Mouse (Mus musculus) C2C12 (cell line): ENCODE results near the gene Ptpro. TPM values are rescaled to one million over a fixed set of nuclear protein-coding genes. Genes with fewer than 3 reads are reported as not detected.

ENCODE experiments used
- H3K27me3 ChIP-seq: one replicate; pipeline ENCODE4 v1.6.1; 2011; ENCODE audit not compliant: control insufficient read depth, insufficient read depth, insufficient read length
- H3K36me3 ChIP-seq: one replicate; pipeline ENCODE4 v1.6.1; 2011; ENCODE audit not compliant: control insufficient read depth, insufficient read depth
- H3K4me3 ChIP-seq: one replicate; pipeline ENCODE4 v1.5.1; 2011; ENCODE audit warnings: mild to moderate bottlenecking, control low read depth; ENCODE audit not compliant: poor library complexity, insufficient read depth, severe bottlenecking
- H3K79me2 ChIP-seq: one replicate; pipeline ENCODE4 v1.6.1; 2011; ENCODE audit not compliant: control insufficient read depth, insufficient read depth
- H3K79me3 ChIP-seq: one replicate; pipeline ENCODE4 v1.6.1; 2011; ENCODE audit warnings: low read depth, control low read depth
- H3ac ChIP-seq: one replicate; pipeline ENCODE3; 2011; ENCODE audit warnings: low read depth; ENCODE audit not compliant: control insufficient read depth, insufficient read length
- CEBPB ChIP-seq: IDR thresholded peaks from one replicate; pipeline ENCODE4 v1.6.1; 2011; ENCODE audit warnings: low read depth, mild to moderate bottlenecking, control low read depth, moderate library complexity
- CTCF ChIP-seq: IDR thresholded peaks from one replicate; pipeline ENCODE4 v1.5.1; 2011; ENCODE audit not compliant: control insufficient read depth, insufficient read depth, insufficient read length
- FOSL1 ChIP-seq: IDR thresholded peaks from one replicate; pipeline ENCODE4 v1.8.0; 2011; ENCODE audit warnings: mild to moderate bottlenecking, low read length; ENCODE audit not compliant: poor library complexity, insufficient read depth, severe bottlenecking
- MAX ChIP-seq: IDR thresholded peaks from one replicate; pipeline ENCODE4 v1.6.1; 2011; ENCODE audit warnings: mild to moderate bottlenecking, control low read depth
- MYOD1 ChIP-seq: IDR thresholded peaks from one replicate; pipeline ENCODE4 v1.6.1; 2011; ENCODE audit warnings: low read depth; ENCODE audit not compliant: control insufficient read depth, insufficient read length
- MYOG ChIP-seq: IDR thresholded peaks from one replicate; pipeline ENCODE4 v1.6.1; 2011; ENCODE audit not compliant: control insufficient read depth, insufficient read length; ENCODE audit errors: extremely low read depth
- USF1 ChIP-seq: IDR thresholded peaks from one replicate; pipeline ENCODE4 v1.6.1; 2011; ENCODE audit warnings: low read depth, mild to moderate bottlenecking, control low read depth, moderate library complexity
- polyA plus RNA-seq: library from polyadenylated mRNA; unstranded; fragments of >200 nt; fragmentation: generic; extraction: Trizol; gene quantifications from one replicate; pipeline ENCODE4 v1.2.1, GENCODE M21; 2012; ENCODE audit warnings: missing spikeins

Ptpro gene
- polyA plus RNA-seq, 1 experiment: not detected

- Histone ChIP-seq H3ac (no peak overlapping the region), H3K4me3 (no peak overlapping the region), H3K79me3 (no peaks in the 10 kb centered on the region), H3K27me3 (peaks cover 7% of the 10 kb centered on the region), H3K79me2 (no peaks in the 10 kb centered on the region), H3K36me3 (no peaks in the 10 kb centered on the region)
- TF ChIP-seq MYOG: no peak
- no peak for TF ChIP-seq FOSL1
- TF ChIP-seq MYOD1: no peak
- TF ChIP-seq MAX: no peak
- TF ChIP-seq USF1: no peak
These were observed 159.8 kb downstream of the Ptpro start for GRCm38 (mm10) chr6:137411901-137412378.

DNA sequence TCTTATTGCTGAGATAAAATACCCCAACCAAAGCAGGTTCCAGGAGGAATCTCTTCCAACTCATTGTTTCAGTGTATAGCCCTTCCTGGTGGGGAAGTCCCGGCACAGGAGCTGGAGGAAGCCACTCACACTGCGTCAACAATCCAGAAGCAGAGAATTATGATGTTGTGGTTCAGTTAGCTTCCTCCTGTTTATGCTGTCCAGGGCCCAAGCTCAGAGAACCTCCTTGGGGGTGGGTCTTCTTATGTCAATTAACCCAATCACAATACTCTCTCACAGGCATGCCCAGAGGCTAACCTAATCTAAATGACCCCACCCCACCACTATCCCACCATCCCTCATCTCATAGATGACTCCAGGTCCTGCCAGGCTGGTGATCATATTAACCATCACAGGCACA lies 160.9 kb downstream of the Ptpro start:
- TF ChIP-seq CTCF (no peak), USF1 (no peak), CEBPB (no peak), MAX (no peak), MYOD1 (no peak), FOSL1 (no peak), MYOG (no peak)
- Histone ChIP-seq H3ac (no peak overlapping the region), H3K79me3 (no peaks in the 10 kb centered on the region), H3K4me3 (no peak overlapping the region), H3K36me3 (no peaks in the 10 kb centered on the region), H3K27me3 (peaks cover 7% of the 10 kb centered on the region), H3K79me2 (no peaks in the 10 kb centered on the region)

DNA sequence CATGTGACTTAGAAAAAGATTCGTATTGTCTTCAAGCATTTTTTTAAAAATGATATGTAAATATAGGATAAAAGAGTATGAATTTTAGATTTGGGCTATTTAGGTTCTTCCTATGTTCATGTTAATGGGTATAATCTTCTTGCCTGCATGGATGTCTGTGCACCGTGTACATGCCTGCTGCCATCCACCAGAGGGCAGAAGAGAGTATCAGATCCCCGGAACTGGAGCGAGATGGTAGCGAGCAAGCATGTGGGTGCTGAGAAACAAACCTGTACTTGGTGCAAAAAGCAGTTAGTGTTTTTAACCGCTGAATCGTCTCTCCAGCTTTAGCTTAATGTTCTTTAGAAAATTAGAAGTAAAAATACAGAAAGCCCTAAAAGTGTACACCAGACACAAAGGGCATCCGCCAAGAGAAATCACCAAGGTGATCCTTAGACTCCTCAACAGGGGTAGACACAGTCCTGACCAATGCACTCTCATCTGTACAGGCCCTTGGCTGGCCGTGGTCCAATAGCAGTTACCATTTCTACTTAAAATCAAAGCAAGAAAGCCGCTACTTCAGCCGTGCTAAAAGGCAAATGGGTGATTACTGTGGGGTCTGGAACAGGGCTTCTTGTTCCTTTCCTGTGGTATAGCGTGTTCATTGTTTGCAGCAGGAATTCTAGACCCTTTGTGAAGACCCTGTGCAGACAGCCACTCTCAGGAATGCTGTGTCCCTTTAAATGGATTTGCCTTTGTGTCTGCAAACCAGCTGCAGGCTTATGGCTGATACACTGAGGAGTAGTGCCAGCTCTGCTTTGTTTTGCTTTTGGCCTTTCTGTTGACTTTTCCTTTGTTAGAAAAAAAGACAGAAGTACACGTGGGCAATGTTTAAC lies 162.6 kb downstream of the Ptpro start:
- Histone ChIP-seq H3K79me3 (no peaks in the 10 kb centered on the region), H3K36me3 (no peaks in the 10 kb centered on the region), H3K79me2 (no peaks in the 10 kb centered on the region), H3K4me3 (no peak overlapping the region), H3K27me3 (peaks cover 5% of the 10 kb centered on the region), H3ac (no peak overlapping the region)
- no peak for TF ChIP-seq CEBPB
- no peak for TF ChIP-seq MYOD1
- no peak for TF ChIP-seq MAX
- no peak for TF ChIP-seq USF1
- TF ChIP-seq MYOG: no peak
- TF ChIP-seq FOSL1: no peak
- no peak for TF ChIP-seq CTCF

DNA sequence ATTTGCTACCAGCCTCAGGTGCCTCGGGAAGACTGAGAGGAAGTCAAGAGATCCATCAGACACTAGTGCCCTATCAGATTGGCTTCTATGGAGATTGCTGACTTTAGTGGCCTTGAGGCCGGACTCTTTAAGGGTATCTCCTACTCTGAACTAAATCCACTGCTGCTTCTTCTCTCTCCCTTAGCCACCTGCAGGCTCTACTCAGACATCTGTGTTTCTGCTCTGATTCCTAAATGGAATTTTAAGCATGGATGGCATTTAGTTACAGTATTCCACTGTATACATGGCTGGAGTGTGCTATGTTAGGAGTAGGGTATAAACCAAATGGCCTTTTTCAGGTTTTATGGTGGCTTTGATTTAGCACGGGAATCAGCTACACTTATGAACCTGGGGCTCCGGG lies 170.7 kb downstream of the Ptpro start:
- no peaks in the 10 kb centered on the region for H3K36me3 ChIP-seq
- H3K27me3 ChIP-seq: peaks cover 10% of the 10 kb centered on the region
- H3K79me2 ChIP-seq: no peaks in the 10 kb centered on the region
- TF ChIP-seq MYOG (no peak), CTCF (no peak), CEBPB (no peak), MYOD1 (no peak), FOSL1 (no peak), MAX (no peak), USF1 (no peak)
- no peak overlapping the region for H3K4me3 ChIP-seq
- H3ac ChIP-seq: no peak overlapping the region
- no peaks in the 10 kb centered on the region for H3K79me3 ChIP-seq

GRCm38 (mm10) chr6:137423830-137424229 lies 171.7 kb downstream of the Ptpro start:
- Histone ChIP-seq H3K79me3 (no peaks in the 10 kb centered on the region), H3K36me3 (no peaks in the 10 kb centered on the region), H3ac (no peak overlapping the region), H3K4me3 (no peak overlapping the region), H3K27me3 (peaks cover 8% of the 10 kb centered on the region), H3K79me2 (no peaks in the 10 kb centered on the region)
- TF ChIP-seq CEBPB: no peak
- TF ChIP-seq MYOD1: no peak
- no peak for TF ChIP-seq CTCF
